Mouse (Mus musculus): ENCODE measurements around the gene Snap47. TPM values are rescaled to one million over a fixed set of nuclear protein-coding genes. Genes with fewer than 3 reads are reported as not detected.

The Snap47 gene
- polyA plus RNA-seq, 1 experiment from 2014 or later: 148 TPM

DNA sequence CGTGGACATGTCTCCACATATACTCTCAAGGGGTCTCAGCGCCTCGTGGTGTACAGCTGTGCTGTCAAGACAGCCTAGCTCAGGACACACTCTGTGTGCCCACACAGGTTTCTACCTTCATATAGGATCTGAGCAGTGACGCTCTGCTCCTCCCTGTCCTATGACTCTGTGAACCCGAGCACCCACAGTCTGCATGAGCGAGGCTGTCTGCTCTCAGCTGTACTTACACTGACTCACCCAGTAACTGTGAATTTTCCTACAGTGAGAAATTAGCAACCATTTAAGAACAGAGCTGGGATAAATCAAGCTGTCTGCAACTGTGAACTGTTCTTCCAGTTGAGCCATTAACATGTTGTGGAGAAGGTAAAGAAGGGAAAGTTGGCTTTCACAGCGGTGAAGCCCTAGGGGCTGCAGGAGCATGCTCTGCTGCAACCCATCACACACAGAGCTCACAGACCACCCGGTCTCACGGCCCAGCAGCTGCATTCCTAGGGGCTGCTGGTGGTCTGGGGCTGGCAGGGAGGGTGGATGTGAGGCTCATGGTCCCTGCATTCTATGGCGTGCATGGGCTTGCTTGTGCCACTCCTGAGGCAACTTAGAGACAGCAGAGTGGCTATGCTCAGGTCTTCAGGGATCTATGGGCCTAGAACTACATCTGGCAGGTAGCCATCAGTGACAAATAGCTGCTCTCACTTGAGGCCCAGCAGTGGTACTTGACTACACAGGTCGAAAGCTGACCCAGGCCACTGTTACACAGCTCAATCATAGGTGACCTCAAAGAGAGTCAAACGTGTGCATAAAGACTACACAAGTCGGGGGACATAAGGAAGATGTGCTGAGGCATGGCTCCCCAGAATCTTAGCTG, 37.8 kb downstream of the Snap47 start:
- 75% methylated on average over 13 of the region's 13 CpGs for WGBS
- Histone ChIP-seq H3K4me2 (ENCODE audit: low read depth, severe bottlenecking) (no peak overlapping the region), H3K36me3 (ENCODE audit: control insufficient read depth, insufficient read depth, low read length) (peaks cover 4% of the 10 kb centered on the region; the same call in 1 of the 2 replicates), H3K4me3 (ENCODE audit: low read depth, low read length) (no peak overlapping the region), H3K27ac (replicated peaks; ENCODE audit: low read depth, low read length) (0 out of 2 replicates have a peak overlapping the region, but pooled peaks have one; percentile 24), H3K9me3 (ENCODE audit: control insufficient read depth, low read length) (no peaks in the 10 kb centered on the region), H3K4me1 (ENCODE audit: control insufficient read depth, insufficient read depth, low read length) (no peaks in the 10 kb centered on the region), H3K27me3 (ENCODE audit: control insufficient read depth, insufficient read depth, low read length) (no peaks in the 10 kb centered on the region), H3K9ac (ENCODE audit: low read length) (no peak overlapping the region)
- no peak for DNase-seq (ENCODE audit: low spot score)
- no peak for ATAC-seq (ENCODE audit: insufficient number of reproducible peaks, low FRiP score, low TSS enrichment, low read depth)

GRCm38 (mm10) chr11:59412058-59412457, 38.9 kb downstream of the Snap47 start:
- H3K27ac ChIP-seq (replicated peaks; ENCODE audit: low read depth, low read length): no peak overlapping the region
- no peaks in the 10 kb centered on the region for H3K9me3 ChIP-seq (ENCODE audit: control insufficient read depth, low read length)
- no peaks in the 10 kb centered on the region for H3K4me1 ChIP-seq (ENCODE audit: control insufficient read depth, insufficient read depth, low read length)
- H3K9ac ChIP-seq (ENCODE audit: low read length): no peak overlapping the region
- DNase-seq (ENCODE audit: low spot score) (no peak), ATAC-seq (ENCODE audit: insufficient number of reproducible peaks, low FRiP score, low TSS enrichment, low read depth) (no peak)
- WGBS: 80% methylated on average over 6 of the region's 6 CpGs
- no peak overlapping the region for H3K4me2 ChIP-seq (ENCODE audit: low read depth, severe bottlenecking)
- H3K27me3 ChIP-seq (ENCODE audit: control insufficient read depth, insufficient read depth, low read length): no peaks in the 10 kb centered on the region
- H3K36me3 ChIP-seq (ENCODE audit: control insufficient read depth, insufficient read depth, low read length): peaks cover 4% of the 10 kb centered on the region; the same call in 1 of the 2 replicates
- H3K4me3 ChIP-seq (ENCODE audit: low read depth, low read length): no peak overlapping the region

GRCm38 (mm10) chr11:59410851-59411250, 40.1 kb downstream of the Snap47 start:
- no peak for DNase-seq (ENCODE audit: low spot score)
- no peak for ATAC-seq (ENCODE audit: insufficient number of reproducible peaks, low FRiP score, low TSS enrichment, low read depth)
- Histone ChIP-seq H3K4me3 (ENCODE audit: low read depth, low read length) (no peak overlapping the region), H3K27ac (replicated peaks; ENCODE audit: low read depth, low read length) (no peak overlapping the region), H3K9ac (ENCODE audit: low read length) (no peak overlapping the region), H3K9me3 (ENCODE audit: control insufficient read depth, low read length) (no peaks in the 10 kb centered on the region), H3K4me1 (ENCODE audit: control insufficient read depth, insufficient read depth, low read length) (no peaks in the 10 kb centered on the region), H3K27me3 (ENCODE audit: control insufficient read depth, insufficient read depth, low read length) (no peaks in the 10 kb centered on the region), H3K36me3 (ENCODE audit: control insufficient read depth, insufficient read depth, low read length) (peaks cover 7% of the 10 kb centered on the region; the same call in 1 of the 2 replicates), H3K4me2 (ENCODE audit: low read depth, severe bottlenecking) (no peak overlapping the region)
- WGBS: 85% methylated on average over 2 of the region's 2 CpGs

DNA sequence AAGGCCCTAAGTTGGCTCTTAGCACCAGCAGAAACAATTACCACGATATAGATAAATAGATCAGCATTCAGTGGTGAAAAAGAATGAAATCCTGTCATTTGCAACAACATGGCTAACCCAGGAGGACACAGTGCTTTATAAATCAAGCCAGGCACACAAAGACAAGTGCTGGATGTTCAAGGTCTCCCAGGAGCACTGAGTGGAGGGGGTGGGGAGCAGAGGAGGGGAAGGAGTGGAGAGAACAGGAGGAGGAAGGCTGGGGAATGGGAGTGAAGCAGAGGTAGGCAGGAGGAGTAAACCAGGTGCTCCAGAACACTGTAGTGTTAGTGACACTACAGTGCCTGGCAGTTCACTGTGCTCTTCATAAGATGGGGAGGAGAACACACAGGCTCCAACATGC, 45.2 kb downstream of the Snap47 start:
- Histone ChIP-seq H3K4me3 (ENCODE audit: low read depth, low read length) (no peak overlapping the region), H3K27ac (replicated peaks; ENCODE audit: low read depth, low read length) (no peak overlapping the region), H3K36me3 (ENCODE audit: control insufficient read depth, insufficient read depth, low read length) (peaks cover 3% of the 10 kb centered on the region; the same call in 1 of the 2 replicates), H3K9ac (ENCODE audit: low read length) (no peak overlapping the region), H3K27me3 (ENCODE audit: control insufficient read depth, insufficient read depth, low read length) (no peaks in the 10 kb centered on the region), H3K4me1 (ENCODE audit: control insufficient read depth, insufficient read depth, low read length) (no peaks in the 10 kb centered on the region), H3K4me2 (ENCODE audit: low read depth, severe bottlenecking) (no peak overlapping the region), H3K9me3 (ENCODE audit: control insufficient read depth, low read length) (no peaks in the 10 kb centered on the region)
- no peak for ATAC-seq (ENCODE audit: insufficient number of reproducible peaks, low FRiP score, low TSS enrichment, low read depth)
- DNase-seq (ENCODE audit: low spot score): no peak
- 80% methylated on average over 1 of the region's 1 CpGs for whole genome bisulfite sequencing

DNA sequence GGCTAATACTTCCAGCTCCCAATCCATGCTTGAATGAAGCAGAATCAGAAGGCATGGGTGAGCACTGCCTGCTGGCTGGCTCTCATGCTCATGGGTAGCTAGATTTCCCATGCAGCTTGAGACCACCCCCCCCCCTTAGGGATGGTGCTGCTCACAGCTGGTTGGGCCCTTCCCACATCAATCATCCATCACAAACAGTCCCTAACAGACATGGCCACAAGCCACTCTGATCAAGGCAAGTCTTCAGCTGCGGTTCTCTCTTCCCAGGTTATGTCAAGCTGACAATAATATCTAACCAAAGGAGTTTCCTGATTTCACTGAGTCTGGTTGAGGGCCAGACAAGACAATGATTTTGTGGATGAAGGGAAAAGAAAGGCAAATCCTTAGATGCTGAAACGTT, 50.1 kb downstream of the Snap47 start:
- ATAC-seq (ENCODE audit: insufficient number of reproducible peaks, low FRiP score, low TSS enrichment, low read depth) (no peak), DNase-seq (ENCODE audit: low spot score) (no peak)
- Histone ChIP-seq H3K9ac (ENCODE audit: low read length) (no peak overlapping the region), H3K4me3 (ENCODE audit: low read depth, low read length) (no peak overlapping the region), H3K4me2 (ENCODE audit: low read depth, severe bottlenecking) (no peak overlapping the region), H3K9me3 (ENCODE audit: control insufficient read depth, low read length) (no peaks in the 10 kb centered on the region), H3K27me3 (ENCODE audit: control insufficient read depth, insufficient read depth, low read length) (no peaks in the 10 kb centered on the region; the same call in 1 of the 2 replicates), H3K36me3 (ENCODE audit: control insufficient read depth, insufficient read depth, low read length) (no peaks in the 10 kb centered on the region; the same call in 1 of the 2 replicates), H3K27ac (replicated peaks; ENCODE audit: low read depth, low read length) (no peak overlapping the region), H3K4me1 (ENCODE audit: control insufficient read depth, insufficient read depth, low read length) (peaks cover 6% of the 10 kb centered on the region)
- 76% methylated on average over 2 of the region's 2 CpGs for WGBS

GRCm38 (mm10) chr11:59399830-59400229, 51.2 kb downstream of the Snap47 start:
- Histone ChIP-seq H3K4me2 (ENCODE audit: low read depth, severe bottlenecking) (no peak overlapping the region), H3K9ac (ENCODE audit: low read length) (no peak overlapping the region), H3K36me3 (ENCODE audit: control insufficient read depth, insufficient read depth, low read length) (no peaks in the 10 kb centered on the region; the same call in 1 of the 2 replicates), H3K27me3 (ENCODE audit: control insufficient read depth, insufficient read depth, low read length) (no peaks in the 10 kb centered on the region; the same call in 1 of the 2 replicates), H3K4me3 (ENCODE audit: low read depth, low read length) (no peak overlapping the region), H3K9me3 (ENCODE audit: control insufficient read depth, low read length) (no peaks in the 10 kb centered on the region), H3K4me1 (ENCODE audit: control insufficient read depth, insufficient read depth, low read length) (peaks cover 6% of the 10 kb centered on the region), H3K27ac (replicated peaks; ENCODE audit: low read depth, low read length) (peak overlapping the region; percentile 33; the same call in 1 of the 2 replicates)
- WGBS: 49% methylated on average over 8 of the region's 8 CpGs
- ATAC-seq (ENCODE audit: insufficient number of reproducible peaks, low FRiP score, low TSS enrichment, low read depth) (no peak), DNase-seq (ENCODE audit: low spot score) (peak; percentile 30)

GRCm38 (mm10) chr11:59397536-59398371, 53.2 kb downstream of the Snap47 start:
- Histone ChIP-seq H3K9me3 (ENCODE audit: control insufficient read depth, low read length) (no peaks in the 10 kb centered on the region), H3K4me1 (ENCODE audit: control insufficient read depth, insufficient read depth, low read length) (peaks cover 6% of the 10 kb centered on the region), H3K27me3 (ENCODE audit: control insufficient read depth, insufficient read depth, low read length) (no peaks in the 10 kb centered on the region; the same call in 1 of the 2 replicates), H3K4me3 (ENCODE audit: low read depth, low read length) (no peak overlapping the region), H3K9ac (ENCODE audit: low read length) (no peak overlapping the region), H3K36me3 (ENCODE audit: control insufficient read depth, insufficient read depth, low read length) (no peaks in the 10 kb centered on the region; the same call in 1 of the 2 replicates), H3K27ac (replicated peaks; ENCODE audit: low read depth, low read length) (no peak overlapping the region), H3K4me2 (ENCODE audit: low read depth, severe bottlenecking) (no peak overlapping the region)
- 47% methylated on average over 22 of the region's 22 CpGs for WGBS
- DNase-seq (ENCODE audit: low spot score) (no peak), ATAC-seq (ENCODE audit: insufficient number of reproducible peaks, low FRiP score, low TSS enrichment, low read depth) (no peak)

DNA sequence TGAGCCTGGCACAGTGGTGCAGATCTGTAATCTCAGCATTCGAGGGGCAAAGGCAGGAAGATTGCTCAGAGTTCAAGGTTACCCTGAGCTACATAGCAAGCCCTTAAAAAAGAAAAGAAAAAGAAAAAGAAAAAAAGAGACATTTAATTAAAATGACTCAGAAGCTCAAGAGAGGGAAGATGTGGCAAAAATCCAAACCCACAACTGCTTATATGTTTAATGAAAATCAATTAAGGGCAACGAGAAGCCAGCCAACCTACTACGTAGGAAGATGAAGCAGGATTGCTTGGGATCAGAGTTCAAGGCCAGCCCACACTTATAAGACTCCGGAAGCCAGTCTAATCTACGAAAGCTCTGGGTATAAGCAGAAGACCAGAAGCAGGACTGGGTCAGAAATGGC, 56.5 kb downstream of the Snap47 start:
- no peak for ATAC-seq (ENCODE audit: insufficient number of reproducible peaks, low FRiP score, low TSS enrichment, low read depth)
- Histone ChIP-seq H3K9me3 (ENCODE audit: control insufficient read depth, low read length) (no peaks in the 10 kb centered on the region), H3K4me1 (ENCODE audit: control insufficient read depth, insufficient read depth, low read length) (peaks cover 3% of the 10 kb centered on the region), H3K27me3 (ENCODE audit: control insufficient read depth, insufficient read depth, low read length) (no peaks in the 10 kb centered on the region; the same call in 1 of the 2 replicates), H3K36me3 (ENCODE audit: control insufficient read depth, insufficient read depth, low read length) (no peaks in the 10 kb centered on the region), H3K27ac (replicated peaks; ENCODE audit: low read depth, low read length) (no peak overlapping the region), H3K4me3 (ENCODE audit: low read depth, low read length) (no peak overlapping the region), H3K9ac (ENCODE audit: low read length) (no peak overlapping the region), H3K4me2 (ENCODE audit: low read depth, severe bottlenecking) (no peak overlapping the region)
- 90% methylated on average over 5 of the region's 5 CpGs for WGBS
- DNase-seq (ENCODE audit: low spot score): no peak

Measured in limb, embryonic 11.5 days (tissue).